9 mouse cellular contexts compared by ENCODE assay signal in genomic region chr5:3197952-3198841, GRCm38 (mm10).
A peak's percentile ranks its signal among the peaks of the same experiment; 100 is the strongest.
DNase-seq lines count a peak whose midpoint lies in the region; ATAC-seq and TF ChIP-seq lines count a peak whose summit lies in the region.
"Had no signal": no experiment of that assay in that cellular context is flagged by ENCODE, and none has a peak within 500 bp of the region (broad histone marks: within the 10 kb centered on the region; RNA-seq: fewer than 3 reads in every experiment).

No protein-coding gene starts in this region.

- H3K36me3 ChIP-seq in intestine, postnatal 0 days (ENCODE audit: control insufficient read depth, insufficient read depth) = no peaks in the 10 kb centered on the region
- no peaks in the 10 kb centered on the region for H3K36me3 ChIP-seq in splenic B cell, adult 2 months (ENCODE audit: control insufficient read depth, insufficient read depth, low read length, poor library complexity, severe bottlenecking)
- H3K36me3 ChIP-seq: neural tube, embryonic 12.5 days had no signal

- H3K4me2 ChIP-seq in intestine, postnatal 0 days (replicated peaks; ENCODE audit: low read depth) = 0 out of 2 replicates have a peak overlapping the region, but pooled peaks have one; percentile 21
- H3K4me2 ChIP-seq: neural tube, embryonic 12.5 days had no signal

- no peaks in the 10 kb centered on the region for H3K4me1 ChIP-seq in intestine, postnatal 0 days (replicated peaks; ENCODE audit: control insufficient read depth, insufficient read depth, low read length)
- H3K4me1 ChIP-seq: neural tube, embryonic 12.5 days had no signal

- 36% methylated on average over 16 of the region's 16 CpGs for WGBS in intestine, postnatal 0 days

- TF ChIP-seq CTCF in intestine, postnatal 0 days (IDR thresholded peaks at IDR 0.05; ENCODE audit: low read depth) = no peak

- no peak overlapping the region for H3K27ac ChIP-seq in intestine, postnatal 0 days (ENCODE audit: low read depth, low read length)
- H3K27ac ChIP-seq: neural tube, embryonic 12.5 days had no signal

- no peak overlapping the region for H3K9ac ChIP-seq in intestine, postnatal 0 days (ENCODE audit: low read depth, low read length)
- H3K9ac ChIP-seq: neural tube, embryonic 12.5 days had no signal

- ATAC-seq in intestine, postnatal 0 days = peak; percentile 91

- H3K4me3 ChIP-seq in intestine, postnatal 0 days (ENCODE audit: low read depth, low read length) = no peak overlapping the region
- H3K4me3 ChIP-seq: neural tube, embryonic 12.5 days had no signal

- no peaks in the 10 kb centered on the region for H3K27me3 ChIP-seq in intestine, postnatal 0 days (replicated peaks; ENCODE audit: control insufficient read depth, insufficient read depth, low read length)
- no peaks in the 10 kb centered on the region for H3K27me3 ChIP-seq in splenic B cell, adult 2 months (ENCODE audit: control insufficient read depth, insufficient read depth, low read length, poor library complexity, severe bottlenecking)
- H3K27me3 ChIP-seq: neural tube, embryonic 12.5 days had no signal

- no peaks in the 10 kb centered on the region for H3K9me3 ChIP-seq in intestine, postnatal 0 days (ENCODE audit: control insufficient read depth)
- H3K9me3 ChIP-seq: neural tube, embryonic 12.5 days had no signal

- peak; percentile 5 for DNase-seq in urinary bladder, postnatal 25 days (ENCODE audit: low spot score)
- DNase-seq in urinary bladder, adult 2 months (ENCODE audit: low spot score) = no peak
- DNase-seq in gastrocnemius, adult 18-20 months (ENCODE audit: low spot score) = peak; percentile 21
- DNase-seq in lung, adult 18-20 months = peak; percentile 45 to 53
- DNase-seq in splenic B cell, adult 2 months (ENCODE audit: low read depth, low spot score) = peak; percentile 7
- DNase-seq in cerebellum, postnatal 14 days = no peak
- no peak for DNase-seq in right cerebral cortex, postnatal 25 days

Comparison
In these comparisons a context has a peak if more than half of its experiments do, and no peak if none do; other contexts are left out.
1. DNase-seq: peak in urinary bladder, postnatal 25 days (single experiment), gastrocnemius, adult 18-20 months (single experiment), lung, adult 18-20 months (2 of 2) and splenic B cell, adult 2 months (single experiment); none in urinary bladder, adult 2 months (single experiment), cerebellum, postnatal 14 days (0 of 2) and right cerebral cortex, postnatal 25 days (single experiment).